Mouse (Mus musculus): ENCODE results near the gene AC192777.2. TPM values are rescaled to one million over a fixed set of nuclear protein-coding genes. Genes with fewer than 3 reads are reported as not detected.
"Not testable (repeated sequence)": the region's sequence is repeated elsewhere in the genome, so short reads cannot be mapped to it uniquely, and the experiment has no call there.

The AC192777.2 gene
- not detected for total RNA-seq (2022)

GRCm38 (mm10) chr17:40095150-40095549, at the start of gene AC192777.2:
Gene AC192777.2 (plus strand): TSS chr17:40095450.
- DNase-seq, result not testable (repeated sequence)

- not testable (repeated sequence) for DNase-seq
Observed at GRCm38 (mm10) chr17:40116172-40116571, 20.9 kb downstream of the AC192777.2 start.

GRCm38 (mm10) chr17:40116877-40117276, 21.6 kb downstream of the AC192777.2 start:
- not testable (repeated sequence) for DNase-seq

Small RNA genes lying within 50 kb of the gene (microRNA-seq; reads per million reads assigned to microRNA genes)
- 0 reads per million in 2 experiments for gene Gm26376

Other genes with a start within 250 kb of the AC192777.2 start
- not detected for gene Esp38, start 144.9 kb upstream of the AC192777.2 start, total RNA-seq (2022)
- gene Pgk2, start 113.2 kb downstream of the AC192777.2 start, total RNA-seq (2022), result not detected
- not detected for gene Crisp3, start 146.8 kb downstream of the AC192777.2 start, total RNA-seq (2022)
- not detected for gene Crisp1, start 223.8 kb downstream of the AC192777.2 start, total RNA-seq (2022)